Comparison of ENCODE assay signal across 9 mouse cellular contexts in genomic region chr14:30888271-30888732, GRCm38 (mm10). TPM values are rescaled to one million over a fixed set of nuclear protein-coding genes. Genes with fewer than 3 reads are reported as not detected.
DNase-seq lines count a peak whose midpoint lies in the region; ATAC-seq and TF ChIP-seq lines count a peak whose summit lies in the region.
"Had no signal": no experiment of that assay in that cellular context is flagged by ENCODE, and none has a peak within 500 bp of the region (broad histone marks: within the 10 kb centered on the region; RNA-seq: fewer than 3 reads in every experiment).

No protein-coding gene starts in this region.

- no peaks in the 10 kb centered on the region for H3K36me3 ChIP-seq in embryonic facial prominence, embryonic 14.5 days (ENCODE audit: control insufficient read depth, insufficient read depth, low read length)
- H3K36me3 ChIP-seq in lung, embryonic 14.5 days (ENCODE audit: insufficient read depth) = no peaks in the 10 kb centered on the region
- no peaks in the 10 kb centered on the region for H3K36me3 ChIP-seq in midbrain, embryonic 11.5 days (ENCODE audit: control insufficient read depth, insufficient read depth, low read length)

- 18% methylated on average over 5 of the region's 9 CpGs for WGBS in embryonic facial prominence, embryonic 14.5 days
- WGBS in lung, embryonic 14.5 days = 4% methylated on average over 9 of the region's 9 CpGs
- WGBS in midbrain, embryonic 11.5 days = 32% methylated on average over 9 of the region's 9 CpGs

- no peaks in the 10 kb centered on the region for H3K27me3 ChIP-seq in embryonic facial prominence, embryonic 14.5 days (replicated peaks; ENCODE audit: control insufficient read depth, insufficient read depth, low read length)
- H3K27me3 ChIP-seq in lung, embryonic 14.5 days (ENCODE audit: insufficient read depth, low read length) = no peaks in the 10 kb centered on the region
- no peaks in the 10 kb centered on the region for H3K27me3 ChIP-seq in midbrain, embryonic 11.5 days (ENCODE audit: control insufficient read depth, insufficient read depth, low read length)

- no peak for ATAC-seq in embryonic facial prominence, embryonic 14.5 days (ENCODE audit: low read depth)
- ATAC-seq in lung, embryonic 14.5 days (ENCODE audit: insufficient read depth) = peak; percentile 67
- ATAC-seq in midbrain, embryonic 11.5 days (ENCODE audit: low FRiP score) = no peak

- DNase-seq in layer of hippocampus, adult 2 months (ENCODE audit: low spot score in 2 of 2) = no peak
- no peak for DNase-seq in layer of hippocampus, adult 9-10 months (ENCODE audit: low spot score)
- peak; percentile 66 for DNase-seq in ZHBTc4 (ENCODE audit: low read depth, low spot score)
- DNase-seq in embryonic facial prominence, embryonic 14.5 days (ENCODE audit: low spot score) = peak; percentile 37
- peak; percentile 49 for DNase-seq in kidney, adult 11 months
- peak; percentile 87 for DNase-seq in lung, embryonic 14.5 days
- no peak for DNase-seq in midbrain, embryonic 11.5 days (ENCODE audit: low spot score, missing footprints)
- DNase-seq in frontal cortex, postnatal 36 days (ENCODE audit: low spot score in 2 of 2) = no peak

- peaks cover 3% of the 10 kb centered on the region; the same call in 1 of the 2 replicates for H3K4me1 ChIP-seq in embryonic facial prominence, embryonic 14.5 days (ENCODE audit: control insufficient read depth, insufficient read depth, low read length)
- H3K4me1 ChIP-seq in lung, embryonic 14.5 days (ENCODE audit: insufficient read depth) = peaks cover 8% of the 10 kb centered on the region; the same call in 1 of the 2 replicates
- H3K4me1 ChIP-seq in midbrain, embryonic 11.5 days (ENCODE audit: control insufficient read depth, insufficient read depth, low read length) = no peaks in the 10 kb centered on the region

- H3K4me2 ChIP-seq in embryonic facial prominence, embryonic 14.5 days (ENCODE audit: low read depth, low read length) = peak overlapping the region; percentile 32
- H3K4me2 ChIP-seq in lung, embryonic 14.5 days = peak overlapping the region; percentile 47
- H3K4me2 ChIP-seq in midbrain, embryonic 11.5 days = no peak overlapping the region

- TF ChIP-seq CTCF in layer of hippocampus, adult 2 months (conservative IDR thresholded peaks at IDR 0.05) = peak; percentile 58
- peak; percentile 67 for TF ChIP-seq CTCF in lung, embryonic 14.5 days (IDR thresholded peaks at IDR 0.05; ENCODE audit: low read depth)

- no peak overlapping the region for H3K9ac ChIP-seq in embryonic facial prominence, embryonic 14.5 days (ENCODE audit: low read depth, low read length)
- H3K9ac ChIP-seq in lung, embryonic 14.5 days = no peak overlapping the region; the same call in 1 of the 2 replicates
- H3K9ac ChIP-seq in midbrain, embryonic 11.5 days (ENCODE audit: low read length) = no peak overlapping the region

- no peak overlapping the region for H3K4me3 ChIP-seq in layer of hippocampus, adult 2 months
- H3K4me3 ChIP-seq in embryonic facial prominence, embryonic 14.5 days (ENCODE audit: low read depth, low read length) = no peak overlapping the region
- H3K4me3 ChIP-seq in lung, embryonic 14.5 days (ENCODE audit: low read depth, low read length) = no peak overlapping the region
- H3K4me3 ChIP-seq in midbrain, embryonic 11.5 days (ENCODE audit: low read depth, low read length) = no peak overlapping the region

- H3K27ac ChIP-seq in layer of hippocampus, adult 2 months = 0 out of 2 replicates have a peak overlapping the region, but pooled peaks have one; percentile 3
- H3K27ac ChIP-seq in embryonic facial prominence, embryonic 14.5 days (replicated peaks; ENCODE audit: low read depth, low read length) = no peak overlapping the region
- H3K27ac ChIP-seq in lung, embryonic 14.5 days (ENCODE audit: low read depth) = no peak overlapping the region
- H3K27ac ChIP-seq in midbrain, embryonic 11.5 days (ENCODE audit: low read depth, low read length) = no peak overlapping the region

- H3K9me3 ChIP-seq in embryonic facial prominence, embryonic 14.5 days (ENCODE audit: control insufficient read depth, low read length) = no peaks in the 10 kb centered on the region
- H3K9me3 ChIP-seq in lung, embryonic 14.5 days (ENCODE audit: low read depth, low read length) = no peaks in the 10 kb centered on the region
- no peaks in the 10 kb centered on the region for H3K9me3 ChIP-seq in midbrain, embryonic 11.5 days (ENCODE audit: control insufficient read depth, low read length)

RNA-seq across cellular contexts. Expression of gene Itih4, which starts 2.0 kb away (rescaled TPM):
- total RNA-seq in layer of hippocampus, adult 2 months (2021) = under 1 TPM in 1 of 2 experiments, not detected in 1; 0.36 TPM
- polyA plus RNA-seq in embryonic facial prominence, embryonic 14.5 days (2014; fragmentation: Nextera tagmentation; extraction: Ambion mirVana) = 0.10 TPM in 1 of 2 replicates, not detected in the other
- polyA plus RNA-seq in lung, embryonic 14.5 days (2014; fragmentation: Nextera tagmentation; extraction: Ambion mirVana) = not detected in 2 replicates
- polyA plus RNA-seq in midbrain, embryonic 11.5 days (2014; fragmentation: Nextera tagmentation; extraction: Ambion mirVana) = 0.15 TPM in 1 of 2 replicates, not detected in the other
- polyA plus RNA-seq: limb, embryonic 11.5 days had no signal

RNA-seq across cellular contexts. Expression of gene Mustn1, which starts 9.3 kb away (rescaled TPM):
- 1 to 10 TPM; 2.1 to 2.3 TPM for total RNA-seq in layer of hippocampus, adult 2 months (2021)
- polyA plus RNA-seq in embryonic facial prominence, embryonic 14.5 days (2014; fragmentation: Nextera tagmentation; extraction: Ambion mirVana) = 37.2 and 43.6 TPM in 2 replicates
- 3.8 and 5.1 TPM in 2 replicates for polyA plus RNA-seq in lung, embryonic 14.5 days (2014; fragmentation: Nextera tagmentation; extraction: Ambion mirVana)
- polyA plus RNA-seq in midbrain, embryonic 11.5 days (2014; fragmentation: Nextera tagmentation; extraction: Ambion mirVana) = 0.30 and 0.42 TPM in 2 replicates

RNA-seq across cellular contexts. Expression of gene Itih3, which starts 35.3 kb away (rescaled TPM):
- 10 to 100 TPM; 27.6 to 28.6 TPM for total RNA-seq in layer of hippocampus, adult 2 months (2021)
- 0.33 and 0.39 TPM in 2 replicates for polyA plus RNA-seq in embryonic facial prominence, embryonic 14.5 days (2014; fragmentation: Nextera tagmentation; extraction: Ambion mirVana)
- polyA plus RNA-seq in lung, embryonic 14.5 days (2014; fragmentation: Nextera tagmentation; extraction: Ambion mirVana) = 0.31 and 0.71 TPM in 2 replicates
- 0.48 and 0.57 TPM in 2 replicates for polyA plus RNA-seq in midbrain, embryonic 11.5 days (2014; fragmentation: Nextera tagmentation; extraction: Ambion mirVana)

RNA-seq across cellular contexts. Expression of gene Itih1, which starts 54.8 kb away (rescaled TPM):
- not detected for total RNA-seq in layer of hippocampus, adult 2 months (2021)
- polyA plus RNA-seq in embryonic facial prominence, embryonic 14.5 days (2014; fragmentation: Nextera tagmentation; extraction: Ambion mirVana) = not detected in 2 replicates
- polyA plus RNA-seq in lung, embryonic 14.5 days (2014; fragmentation: Nextera tagmentation; extraction: Ambion mirVana) = not detected in 2 replicates
- not detected in 2 replicates for polyA plus RNA-seq in midbrain, embryonic 11.5 days (2014; fragmentation: Nextera tagmentation; extraction: Ambion mirVana)
- polyA plus RNA-seq: limb, embryonic 11.5 days had no signal

Comparison
In these comparisons a context has a peak if more than half of its experiments do, and no peak if none do; other contexts are left out.
1. DNase-seq: peak in ZHBTc4 (single experiment), embryonic facial prominence, embryonic 14.5 days (single experiment), kidney, adult 11 months (single experiment) and lung, embryonic 14.5 days (single experiment); none in layer of hippocampus, adult 2 months (0 of 2), layer of hippocampus, adult 9-10 months (single experiment), midbrain, embryonic 11.5 days (single experiment) and frontal cortex, postnatal 36 days (0 of 2).